Mouse (Mus musculus): ENCODE data around the gene Shank2.

DNA sequence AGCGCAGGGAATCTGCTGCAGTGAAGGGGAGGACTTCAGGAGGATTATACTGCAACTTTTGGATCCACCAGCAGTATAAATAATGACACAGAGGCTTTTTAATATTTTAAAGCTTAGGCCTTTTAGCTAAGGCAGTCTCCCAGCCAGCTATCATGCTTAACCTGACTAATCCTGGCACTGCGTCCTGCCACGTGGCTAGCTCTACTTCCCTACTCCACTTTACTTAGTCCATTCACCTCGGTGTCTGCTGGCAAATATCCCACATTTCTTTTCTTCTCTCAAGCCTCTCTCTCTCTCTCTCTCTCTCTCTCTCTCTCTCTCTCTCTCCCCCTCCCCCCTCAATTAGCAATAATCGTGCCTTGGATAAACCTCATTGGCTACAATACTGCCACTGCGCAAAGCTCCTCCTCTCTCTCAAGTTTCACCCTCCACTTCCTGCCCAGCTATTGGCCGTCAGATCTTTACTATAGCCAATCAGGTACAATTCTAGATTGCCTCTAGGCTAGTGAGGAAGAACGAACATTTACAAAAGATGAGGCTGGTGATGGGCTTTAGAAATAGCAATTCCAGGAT lies 253.0 kb downstream of the Shank2 start:
- TF ChIP-seq CTCF (IDR thresholded peaks at IDR 0.05; ENCODE audit: low read depth) = no peak
- no peak for TF ChIP-seq EP300 (optimal IDR thresholded peaks at IDR 0.05)
